Mouse (Mus musculus): Measurements from ENCODE around the gene Ccnd3.

- TF ChIP-seq EP300 (IDR thresholded peaks at IDR 0.05; ENCODE audit: low read depth), result no peak
- TF ChIP-seq CTCF (IDR thresholded peaks at IDR 0.05; ENCODE audit: low read depth), result no peak
Measured at GRCm38 (mm10) chr17:47626031-47626430, 121.2 kb downstream of the Ccnd3 start.
